Mouse (Mus musculus) hindbrain, embryonic 14.5 days (tissue): ENCODE results near the gene Ppp2r5e. TPM values are rescaled to one million over a fixed set of nuclear protein-coding genes. Genes with fewer than 3 reads are reported as not detected.
"Not testable (repeated sequence)": the region's sequence is repeated elsewhere in the genome, so short reads cannot be mapped to it uniquely, and the experiment has no call there.

ENCODE experiments used
- ATAC-seq: fragments of 200-750 bp; cut with Nextera tagmentation; 2 replicates; pipeline ENCODE4 v1.8.0; 2017; ENCODE audit warnings: moderate number of reproducible peaks, mild to moderate bottlenecking, moderate TSS enrichment, moderate library complexity; ENCODE audit not compliant: low FRiP score
- DNase-seq: peaks from one replicate; pipeline ENCODE4 v3.0.0-alpha.2; 2015; ENCODE audit warnings: low spot score
- H3K27ac ChIP-seq: fragments of 300-500 bp; sonication (generic); 2 replicates; pipeline ENCODE4 v1.5.1; 2014; ENCODE audit warnings: mild to moderate bottlenecking, moderate library complexity
- H3K27me3 ChIP-seq: fragments of 300-500 bp; sonication (generic); 2 replicates; pipeline ENCODE4 v1.6.1; 2014; ENCODE audit warnings: mild to moderate bottlenecking, low read length, mixed read lengths; ENCODE audit not compliant: control insufficient read depth, insufficient read depth
- H3K36me3 ChIP-seq: fragments of 300-500 bp; sonication (generic); replicated peaks from 2 replicates; pipeline ENCODE4 v1.6.1; 2014; ENCODE audit not compliant: control insufficient read depth, insufficient read depth
- H3K4me1 ChIP-seq: fragments of 300-500 bp; sonication (generic); replicated peaks from 2 replicates; pipeline ENCODE4 v1.6.1; 2014; ENCODE audit warnings: antibody characterized with exemption, low read length, mixed read lengths; ENCODE audit not compliant: control insufficient read depth, insufficient read depth
- H3K4me2 ChIP-seq: fragments of 300-500 bp; sonication (generic); replicated peaks from 2 replicates; pipeline ENCODE4 v1.6.1; 2014; ENCODE audit warnings: mild to moderate bottlenecking, moderate library complexity
- H3K4me3 ChIP-seq: fragments of 300-500 bp; sonication (generic); replicated peaks from 2 replicates; pipeline ENCODE4 v1.5.1; 2014; ENCODE audit warnings: mild to moderate bottlenecking, low read length
- H3K9ac ChIP-seq: fragments of 300-500 bp; sonication (generic); 2 replicates; pipeline ENCODE4 v1.6.1; 2014
- H3K9me3 ChIP-seq: fragments of 300-500 bp; sonication (generic); 2 replicates; pipeline ENCODE4 v1.6.1; 2016; ENCODE audit warnings: low read length; ENCODE audit not compliant: control insufficient read depth
- WGBS: fragments of 180-500 bp; shearing (Covaris S2); extraction: QIAGEN DNeasy Blood & Tissue Kit; methylation state at CpG from one replicate; pipeline ENCODE4 v1.1.7; 2014; 5-methylcytosine and 5-hydroxymethylcytosine counted together
- polyA plus RNA-seq: library from polyadenylated mRNA; unstranded; fragments of >200 nt; fragmentation: Nextera tagmentation; extraction: Ambion mirVana; gene quantifications from 2 replicates; pipeline ENCODE4 v1.2.1, GENCODE M21; 2014

Gene Ppp2r5e
- polyA plus RNA-seq, 1 experiment from 2014 or later: 27.1 TPM

- Histone ChIP-seq H3K4me1 (no peaks in the 10 kb centered on the region), H3K4me3 (no peak overlapping the region), H3K4me2 (no peak overlapping the region), H3K27ac (no peak overlapping the region), H3K9ac (no peak overlapping the region), H3K36me3 (peaks cover 41% of the 10 kb centered on the region), H3K27me3 (no peaks in the 10 kb centered on the region), H3K9me3 (no peaks in the 10 kb centered on the region)
- 97% methylated on average over 8 of the region's 8 CpGs for WGBS
- DNase-seq (no peak), ATAC-seq (no peak)
Measured at GRCm38 (mm10) chr12:75450592-75450991, 145.5 kb downstream of the Ppp2r5e start.

GRCm38 (mm10) chr12:75450011-75450410 is 146.0 kb downstream of the Ppp2r5e start:
- peaks cover 41% of the 10 kb centered on the region for H3K36me3 ChIP-seq
- WGBS: 72% methylated on average over 14 of the region's 14 CpGs

GRCm38 (mm10) chr12:75449475-75449966 is 146.5 kb downstream of the Ppp2r5e start:
- DNase-seq: no peak
- no peak overlapping the region for H3K4me3 ChIP-seq
- H3K27me3 ChIP-seq: no peaks in the 10 kb centered on the region
- no peak overlapping the region for H3K9ac ChIP-seq
- no peak overlapping the region for H3K4me2 ChIP-seq
- no peaks in the 10 kb centered on the region for H3K9me3 ChIP-seq
- peaks cover 41% of the 10 kb centered on the region for H3K36me3 ChIP-seq
- whole genome bisulfite sequencing: 69% methylated on average over 6 of the region's 6 CpGs
- no peak overlapping the region for H3K27ac ChIP-seq
- no peaks in the 10 kb centered on the region for H3K4me1 ChIP-seq
- ATAC-seq: no peak

More at GRCm38 (mm10) chr12:75450011-75450410, 146.0 kb downstream of the Ppp2r5e start:
- H3K27me3 ChIP-seq: no peaks in the 10 kb centered on the region
- no peak overlapping the region for H3K4me3 ChIP-seq
- no peak for ATAC-seq
- no peaks in the 10 kb centered on the region for H3K9me3 ChIP-seq
- H3K4me1 ChIP-seq: no peaks in the 10 kb centered on the region
- no peak overlapping the region for H3K4me2 ChIP-seq
- no peak overlapping the region for H3K9ac ChIP-seq
- DNase-seq: no peak
- H3K27ac ChIP-seq: no peak overlapping the region

- no peak for ATAC-seq
- no peak overlapping the region for H3K4me3 ChIP-seq
Measured at GRCm38 (mm10) chr12:75448921-75449320, 147.1 kb downstream of the Ppp2r5e start.

GRCm38 (mm10) chr12:75446245-75446644 is 149.8 kb downstream of the Ppp2r5e start:
- ATAC-seq: no peak
- Histone ChIP-seq H3K27ac (no peak overlapping the region), H3K4me2 (no peak overlapping the region), H3K9ac (no peak overlapping the region), H3K4me3 (no peak overlapping the region), H3K36me3 (peaks cover 16% of the 10 kb centered on the region), H3K27me3 (no peaks in the 10 kb centered on the region), H3K9me3 (no peaks in the 10 kb centered on the region), H3K4me1 (no peaks in the 10 kb centered on the region)
- 89% methylated on average over 7 of the region's 7 CpGs for WGBS
- DNase-seq: no peak

More at GRCm38 (mm10) chr12:75448921-75449320, 147.1 kb downstream of the Ppp2r5e start:
- H3K9ac ChIP-seq: no peak overlapping the region
- H3K27ac ChIP-seq: no peak overlapping the region
- 89% methylated on average over 5 of the region's 5 CpGs for WGBS
- no peak for DNase-seq
- H3K4me2 ChIP-seq: no peak overlapping the region
- H3K9me3 ChIP-seq: no peaks in the 10 kb centered on the region
- no peaks in the 10 kb centered on the region for H3K27me3 ChIP-seq
- H3K36me3 ChIP-seq: peaks cover 41% of the 10 kb centered on the region
- no peaks in the 10 kb centered on the region for H3K4me1 ChIP-seq

GRCm38 (mm10) chr12:75432400-75432799 is 163.6 kb downstream of the Ppp2r5e start:
- not testable (repeated sequence) for H3K27ac ChIP-seq, H3K36me3 ChIP-seq, H3K9me3 ChIP-seq, H3K27me3 ChIP-seq, H3K9ac ChIP-seq, DNase-seq, ATAC-seq, H3K4me1 ChIP-seq, H3K4me2 ChIP-seq, H3K4me3 ChIP-seq
- WGBS: 83% methylated on average over 6 of the region's 6 CpGs

- Histone ChIP-seq H3K4me1 (no peaks in the 10 kb centered on the region), H3K27me3 (no peaks in the 10 kb centered on the region), H3K36me3 (no peaks in the 10 kb centered on the region), H3K9ac (no peak overlapping the region), H3K9me3 (0 out of 2 replicates have a peak, but pooled peaks cover 6% of the 10 kb centered on the region), H3K27ac (no peak overlapping the region), H3K4me2 (no peak overlapping the region), H3K4me3 (no peak overlapping the region)
- 94% methylated on average over 1 of the region's 1 CpGs for WGBS
- no peak for DNase-seq
- no peak for ATAC-seq
Measured at GRCm38 (mm10) chr12:75429685-75430396, 166.2 kb downstream of the Ppp2r5e start.

- WGBS: 89% methylated on average over 6 of the region's 6 CpGs
- ATAC-seq: no peak
- H3K9me3 ChIP-seq: 0 out of 2 replicates have a peak, but pooled peaks cover 6% of the 10 kb centered on the region
Measured at GRCm38 (mm10) chr12:75428719-75429118, 167.3 kb downstream of the Ppp2r5e start.

GRCm38 (mm10) chr12:75425882-75426281 is 170.2 kb downstream of the Ppp2r5e start:
- Histone ChIP-seq H3K36me3 (no peaks in the 10 kb centered on the region), H3K27ac (no peak overlapping the region), H3K9me3 (no peaks in the 10 kb centered on the region), H3K27me3 (no peaks in the 10 kb centered on the region), H3K4me1 (no peaks in the 10 kb centered on the region), H3K9ac (no peak overlapping the region), H3K4me2 (no peak overlapping the region), H3K4me3 (no peak overlapping the region)
- 83% methylated on average over 7 of the region's 7 CpGs for WGBS
- no peak for ATAC-seq
- no peak for DNase-seq

More at GRCm38 (mm10) chr12:75428719-75429118, 167.3 kb downstream of the Ppp2r5e start:
- H3K4me1 ChIP-seq: no peaks in the 10 kb centered on the region
- DNase-seq: no peak
- no peaks in the 10 kb centered on the region for H3K27me3 ChIP-seq
- no peak overlapping the region for H3K4me2 ChIP-seq
- H3K4me3 ChIP-seq: no peak overlapping the region
- no peak overlapping the region for H3K9ac ChIP-seq
- H3K36me3 ChIP-seq: no peaks in the 10 kb centered on the region
- no peak overlapping the region for H3K27ac ChIP-seq
